Mouse (Mus musculus) cerebellum, postnatal 25 days (tissue): Measurements from ENCODE around the gene Ncapg.

Experiments
- DNase-seq, 2 experiments: peaks; one replicate each; pipeline ENCODE4 v3.0.0; 2021; ENCODE audit warnings: mixed read lengths in 2 of 2

Gene Ncapg

DNA sequence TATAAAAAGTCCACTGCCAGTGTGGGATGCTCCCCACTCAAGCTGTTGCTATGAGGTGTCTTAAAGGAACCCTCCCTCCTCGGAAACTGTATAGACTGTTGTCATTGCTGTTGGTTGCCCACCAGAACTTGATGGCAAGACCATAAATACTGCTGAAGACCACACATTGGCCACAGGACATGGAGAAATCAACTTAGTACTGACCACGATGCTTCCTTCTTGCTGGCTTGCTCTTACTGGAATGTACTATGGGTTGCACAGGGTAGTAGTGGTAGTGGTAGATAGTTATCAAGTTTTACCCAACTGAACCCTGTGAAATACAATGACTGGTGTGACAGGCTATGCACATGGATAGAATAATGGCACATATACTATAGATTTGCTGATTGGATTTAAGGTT is 37.1 kb downstream of the Ncapg start:
- DNase-seq: no peak

DNA sequence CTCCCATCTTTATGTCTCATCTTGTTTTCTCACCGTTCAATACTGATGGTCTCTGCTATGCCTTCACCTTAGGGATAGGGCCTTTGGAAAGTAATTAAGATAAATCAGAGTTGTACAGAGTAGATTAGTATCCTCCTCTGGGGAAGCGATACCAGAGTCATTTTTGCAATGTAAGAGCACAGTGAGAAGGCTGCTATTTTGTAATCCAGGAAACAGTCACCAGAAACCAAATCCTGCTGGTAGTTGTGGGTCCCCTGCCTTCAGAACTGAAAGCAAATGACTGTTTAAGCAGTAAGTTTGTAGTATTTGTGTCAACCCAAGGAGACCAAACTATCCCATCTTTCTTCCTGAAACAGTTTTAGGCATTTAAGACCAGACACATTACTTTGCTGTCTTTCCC is 39.9 kb downstream of the Ncapg start:
- no peak for DNase-seq

DNA sequence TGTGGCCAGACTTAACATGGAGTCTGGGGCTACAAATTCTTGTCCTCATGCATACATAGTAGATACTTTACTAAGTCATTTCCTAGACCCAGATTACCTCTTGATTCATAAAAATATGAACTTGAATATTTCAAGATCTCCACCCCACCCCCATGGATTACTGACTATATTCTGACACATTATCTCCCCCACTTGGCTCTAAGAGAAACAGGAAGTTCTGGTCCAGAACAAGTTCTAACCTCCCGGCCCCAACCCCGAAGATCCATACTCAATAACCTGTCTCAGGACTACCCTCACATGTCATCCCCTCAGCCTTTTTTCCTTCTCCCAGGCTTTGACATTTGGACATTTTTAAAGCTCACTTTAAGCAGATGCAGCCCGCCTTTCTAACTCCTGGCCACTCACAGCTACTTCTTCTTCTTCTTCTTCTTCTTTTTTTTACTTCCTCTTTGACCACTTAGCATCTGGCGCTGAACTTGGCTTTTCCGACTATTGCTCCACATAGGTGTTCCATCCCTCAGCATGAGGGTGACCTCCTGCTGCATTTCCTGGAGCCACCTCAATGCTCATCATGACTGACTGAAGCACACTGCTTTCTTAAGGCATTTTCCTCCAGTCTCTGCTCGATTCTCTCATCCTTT is 49.2 kb downstream of the Ncapg start:
- no peak for DNase-seq

DNA sequence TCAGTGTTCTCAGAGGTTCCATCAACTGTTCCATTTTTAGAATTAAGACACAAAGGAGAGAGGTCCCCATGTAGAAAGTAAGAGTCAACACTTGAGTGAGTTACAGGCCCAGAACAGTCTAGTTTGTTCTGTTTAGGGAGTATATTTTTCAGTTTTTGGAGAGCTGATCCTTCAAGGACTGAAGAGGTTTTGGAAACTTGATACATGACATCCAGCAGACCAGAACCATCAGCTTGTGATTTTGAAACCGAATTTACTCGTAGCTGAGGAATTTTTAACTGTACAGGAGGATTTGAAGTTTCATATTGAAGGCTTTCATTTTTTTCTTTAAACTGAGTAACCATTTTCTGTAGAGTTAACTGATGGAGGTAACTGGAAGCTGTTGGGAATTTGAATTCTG is 64.0 kb downstream of the Ncapg start:
- DNase-seq: no peak

DNA sequence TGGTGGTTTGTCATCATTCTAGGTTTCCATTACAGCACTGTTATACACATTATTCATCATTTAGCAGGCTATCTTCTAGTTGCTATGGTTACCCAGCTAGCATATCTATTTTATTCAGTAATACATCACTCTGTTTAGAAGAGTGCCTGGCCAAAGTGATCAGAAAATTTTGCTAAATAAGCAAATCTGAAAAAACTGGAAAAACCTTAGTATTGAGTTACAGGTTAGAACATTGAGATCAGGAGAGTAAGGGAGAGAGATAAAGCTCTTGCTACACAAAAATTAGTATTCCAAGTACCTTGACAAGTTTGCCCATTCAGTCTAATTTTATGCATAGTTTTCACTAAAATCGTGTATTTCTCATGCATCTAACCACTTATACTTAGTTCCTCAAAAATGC is 68.2 kb downstream of the Ncapg start:
- no peak for DNase-seq
